Mouse (Mus musculus) small intestine, adult 2 months (tissue): ENCODE measurements around the gene Ehbp1.

ENCODE experiments used
- CTCF ChIP-seq: fragments of 200-500 bp; IDR thresholded peaks from 2 replicates; pipeline ENCODE4 v1.5.1; 2012; ENCODE audit warnings: low read depth, mild to moderate bottlenecking, control low read depth, inconsistent platforms, low read length, moderate library complexity, mixed read lengths; ENCODE audit not compliant: insufficient replicate concordance, insufficient read length; ENCODE audit errors: extremely low read depth
- POLR2A ChIP-seq: fragments of 200-500 bp; IDR thresholded peaks from 2 replicates; pipeline ENCODE4 v1.6.1; 2012; ENCODE audit warnings: low read depth, mild to moderate bottlenecking, control low read depth, inconsistent platforms, low read length, moderate library complexity

GRCm38 (mm10) chr11:22198406-22198805 is 143.7 kb downstream of the Ehbp1 start:
- no peak for TF ChIP-seq POLR2A
- TF ChIP-seq CTCF: no peak
